Mouse (Mus musculus): Measurements from ENCODE around the gene Sun3.

The Sun3 gene

GRCm38 (mm10) chr11:8983237-8983861, 65.4 kb downstream of the Sun3 start:
- DNase-seq (ENCODE audit: low spot score), result peak; percentile 85

GRCm38 (mm10) chr11:8978154-8978553, 70.6 kb downstream of the Sun3 start:
- DNase-seq (ENCODE audit: low spot score), result no peak

DNA sequence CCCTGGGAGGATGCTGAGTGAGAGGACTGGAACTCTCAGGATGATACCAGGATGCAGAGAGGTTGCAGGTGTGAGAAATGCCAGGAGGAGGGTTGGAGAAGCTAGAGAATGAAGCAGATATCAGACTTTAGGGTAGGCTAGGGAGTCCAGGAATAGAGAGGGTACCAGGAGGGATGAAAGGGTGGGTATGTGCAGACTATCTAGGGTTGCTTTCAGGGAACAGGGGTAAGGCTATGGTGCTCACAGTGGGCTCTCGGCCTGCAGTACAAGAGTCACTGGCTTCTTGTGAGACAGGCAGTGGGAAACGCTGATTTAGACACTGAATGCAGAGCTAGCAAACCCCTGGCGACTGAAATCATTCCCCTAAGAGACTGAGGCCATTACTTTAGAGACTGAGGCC, 75.6 kb downstream of the Sun3 start, which contains the start of gene Pkd1l1:
TSS of gene Pkd1l1 (minus strand) at position 101 of the 400 bp plus-strand sequence.
- no peak for DNase-seq (ENCODE audit: low spot score)

DNA sequence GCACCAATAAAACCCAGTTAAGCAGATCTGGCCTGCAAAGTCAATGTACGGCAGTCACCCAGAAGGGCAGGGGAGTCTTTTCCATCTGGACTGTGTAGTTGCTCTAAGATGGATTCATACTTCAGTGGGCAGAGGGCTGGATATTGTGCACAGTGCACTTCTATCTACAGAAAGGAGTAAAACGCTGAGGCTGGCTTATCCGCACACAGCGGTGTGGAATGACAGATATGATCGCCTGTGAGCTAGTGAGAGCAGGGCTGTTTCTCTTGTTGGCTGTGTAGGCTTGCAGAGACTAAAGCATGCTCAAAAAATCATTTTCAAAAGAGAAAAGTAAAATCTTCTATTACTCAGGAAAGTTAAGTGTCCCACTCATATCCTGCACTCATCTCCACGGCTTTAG, 76.7 kb downstream of the Sun3 start:
- no peak for DNase-seq (ENCODE audit: low spot score)

GRCm38 (mm10) chr11:8970509-8970908, 78.3 kb downstream of the Sun3 start:
- DNase-seq (ENCODE audit: low spot score), result peak; percentile 26

DNA sequence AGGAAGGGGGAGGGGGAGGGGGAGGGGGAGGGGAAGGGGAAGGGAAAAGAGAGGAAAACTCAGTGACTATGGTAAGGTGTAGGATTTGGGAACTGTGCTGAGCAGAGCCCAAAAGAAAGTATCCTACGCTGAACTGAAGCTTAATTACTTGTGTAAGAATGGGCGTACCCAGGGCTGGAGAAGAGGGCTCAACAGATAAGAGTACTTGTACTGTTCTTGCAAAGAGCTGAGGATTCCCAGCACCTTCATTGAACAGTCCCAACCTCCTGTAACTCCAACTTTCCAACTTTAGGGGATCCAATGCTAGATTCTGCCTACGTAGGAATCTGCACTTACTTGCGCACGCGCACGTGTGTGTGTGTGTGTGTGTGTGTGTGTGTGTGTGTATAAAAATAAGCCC, 80.7 kb downstream of the Sun3 start:
- no peak for DNase-seq (ENCODE audit: low spot score)
